Mouse (Mus musculus) liver, embryonic 15.5 days (tissue): Measurements from ENCODE around the gene Nr2c2. TPM values are rescaled to one million over a fixed set of nuclear protein-coding genes. Genes with fewer than 3 reads are reported as not detected.

Experiments used
- ATAC-seq: fragments of 200-750 bp; cut with Nextera tagmentation; 2 replicates; pipeline ENCODE4 v1.8.0; 2017; ENCODE audit warnings: moderate number of reproducible peaks, mild to moderate bottlenecking, moderate library complexity; ENCODE audit not compliant: insufficient read depth
- H3K27ac ChIP-seq: fragments of 300-500 bp; sonication (generic); replicated peaks from 2 replicates; pipeline ENCODE4 v1.5.1; 2015; ENCODE audit warnings: mild to moderate bottlenecking, inconsistent platforms
- H3K27me3 ChIP-seq: fragments of 300-500 bp; sonication (generic); 2 replicates; pipeline ENCODE4 v1.6.1; 2015; ENCODE audit warnings: mild to moderate bottlenecking, inconsistent platforms
- H3K36me3 ChIP-seq: fragments of 300-500 bp; sonication (generic); replicated peaks from 2 replicates; pipeline ENCODE4 v1.6.1; 2015; ENCODE audit warnings: moderate library complexity, mild to moderate bottlenecking, inconsistent platforms
- H3K4me1 ChIP-seq: fragments of 300-500 bp; sonication (generic); replicated peaks from 2 replicates; pipeline ENCODE4 v1.6.1; 2015; ENCODE audit warnings: inconsistent platforms
- H3K4me2 ChIP-seq: fragments of 300-500 bp; sonication (generic); 2 replicates; pipeline ENCODE4 v1.6.1; 2015; ENCODE audit warnings: moderate library complexity, mild to moderate bottlenecking, inconsistent platforms
- H3K4me3 ChIP-seq: fragments of 300-500 bp; sonication (generic); replicated peaks from 2 replicates; pipeline ENCODE4 v1.5.1; 2015; ENCODE audit warnings: mild to moderate bottlenecking, inconsistent platforms
- H3K9ac ChIP-seq: fragments of 300-500 bp; sonication (generic); 2 replicates; pipeline ENCODE4 v1.6.1; 2015; ENCODE audit warnings: moderate library complexity, mild to moderate bottlenecking, inconsistent platforms
- H3K9me3 ChIP-seq: fragments of 300-500 bp; sonication (generic); replicated peaks from 2 replicates; pipeline ENCODE4 v1.6.1; 2016; ENCODE audit warnings: inconsistent platforms
- WGBS: fragments of 180-500 bp; shearing (Covaris S2); methylation state at CpG from one replicate; pipeline ENCODE4 v1.1.7; 2015; ENCODE audit warnings: mixed read lengths; ENCODE audit not compliant: insufficient replicate concordance; 5-methylcytosine and 5-hydroxymethylcytosine counted together
- polyA plus RNA-seq: library from polyadenylated mRNA; unstranded; fragments of >200 nt; fragmentation: Nextera tagmentation; extraction: Ambion mirVana; gene quantifications from 2 replicates; pipeline ENCODE4 v1.2.1, GENCODE M21; 2015

Nr2c2 gene
- 6.8 and 8.5 TPM in 2 replicates for polyA plus RNA-seq

DNA sequence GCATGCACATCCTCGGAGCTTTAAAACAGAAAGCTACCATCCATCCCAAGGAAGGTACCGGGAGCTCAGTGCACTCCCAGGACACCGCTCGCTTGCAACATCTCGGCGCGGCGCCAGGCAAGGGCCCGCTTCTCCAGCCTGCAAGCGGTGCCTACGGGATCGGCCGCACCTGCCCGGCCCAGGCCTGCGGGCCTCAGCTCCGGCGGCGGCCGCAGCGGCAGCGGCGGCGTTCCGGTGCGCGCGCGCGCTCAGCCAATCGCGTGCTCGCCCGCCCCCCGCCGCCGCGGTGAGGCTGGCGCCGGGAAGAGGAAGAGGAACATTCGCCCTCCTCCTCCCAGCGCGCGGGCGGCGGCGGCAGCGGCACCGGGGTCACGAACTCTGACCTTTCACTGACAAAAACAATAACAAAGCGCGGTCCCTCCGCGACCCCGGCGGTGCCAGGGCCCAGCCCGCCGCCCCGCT, at the start of gene Nr2c2:
Gene Nr2c2, plus strand, starts transcription at position 261 of the 462 bp plus-strand sequence.
- peak; percentile 47 for ATAC-seq
- Histone ChIP-seq H3K36me3 (no peaks in the 10 kb centered on the region), H3K4me3 (peak within 1 kb of the TSS; percentile 98), H3K27me3 (no peaks in the 10 kb centered on the region), H3K4me2 (peak within 1 kb of the TSS; percentile 82), H3K4me1 (peaks cover 43% of the 10 kb centered on the region), H3K27ac (peak within 1 kb of the TSS; percentile 100), H3K9ac (peak within 1 kb of the TSS; percentile 99), H3K9me3 (no peaks in the 10 kb centered on the region)
- WGBS = under 1% methylated on average over 58 of the region's 58 CpGs

DNA sequence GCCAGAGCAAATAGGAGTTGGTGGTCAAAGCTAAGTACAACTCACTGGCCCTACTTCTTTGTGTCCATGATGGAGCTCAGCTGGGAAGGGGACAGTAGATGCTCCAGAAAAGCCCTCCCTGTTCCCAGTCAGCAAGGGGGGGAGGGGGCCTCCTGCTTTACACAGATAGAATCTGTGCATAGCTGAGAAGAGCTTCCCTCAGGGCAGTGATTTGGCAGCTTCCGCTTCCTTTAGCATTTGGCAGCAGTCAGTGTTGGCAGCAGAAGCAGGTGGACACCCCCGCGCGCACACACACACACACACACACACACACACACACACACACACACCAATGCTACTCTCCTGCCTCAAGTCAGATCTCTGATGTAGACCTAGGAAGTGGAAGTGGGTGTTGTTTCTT, 49.1 kb upstream of the Nr2c2 start:
- H3K9ac ChIP-seq = no peak overlapping the region
- no peaks in the 10 kb centered on the region for H3K9me3 ChIP-seq
- no peak overlapping the region for H3K27ac ChIP-seq
- WGBS = 69% methylated on average over 4 of the region's 4 CpGs
- H3K27me3 ChIP-seq = no peaks in the 10 kb centered on the region
- no peaks in the 10 kb centered on the region for H3K36me3 ChIP-seq
- no peak for ATAC-seq
- H3K4me1 ChIP-seq = 0 out of 2 replicates have a peak, but pooled peaks cover 4% of the 10 kb centered on the region
- H3K4me3 ChIP-seq = no peak overlapping the region
- no peak overlapping the region for H3K4me2 ChIP-seq

DNA sequence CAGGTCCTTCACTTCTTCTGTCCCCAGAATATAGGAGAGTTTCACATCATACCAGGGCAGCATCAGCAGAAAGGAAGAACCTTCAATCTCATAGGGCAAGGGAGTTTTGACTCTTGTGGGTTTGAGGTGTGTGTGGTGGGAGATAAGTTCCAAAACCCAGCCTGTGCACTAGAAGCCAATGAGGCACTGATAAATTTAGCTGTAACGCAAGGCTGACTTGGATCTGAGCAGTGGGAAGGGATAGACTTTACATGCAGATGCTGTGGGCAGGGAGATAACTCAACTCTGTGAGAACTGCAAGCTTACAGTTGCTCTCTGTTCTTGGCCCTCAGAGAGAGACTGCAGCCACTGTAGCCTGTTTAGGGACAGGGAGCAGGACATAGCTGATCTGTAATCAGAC, 48.3 kb upstream of the Nr2c2 start:
- H3K9me3 ChIP-seq = no peaks in the 10 kb centered on the region
- no peak overlapping the region for H3K9ac ChIP-seq
- no peaks in the 10 kb centered on the region for H3K36me3 ChIP-seq
- no peak overlapping the region for H3K4me2 ChIP-seq
- 18% methylated on average over 1 of the region's 1 CpGs for WGBS
- no peak overlapping the region for H3K27ac ChIP-seq
- no peaks in the 10 kb centered on the region for H3K27me3 ChIP-seq
- no peak overlapping the region for H3K4me3 ChIP-seq
- 0 out of 2 replicates have a peak, but pooled peaks cover 4% of the 10 kb centered on the region for H3K4me1 ChIP-seq
- ATAC-seq = peak; percentile 63

DNA sequence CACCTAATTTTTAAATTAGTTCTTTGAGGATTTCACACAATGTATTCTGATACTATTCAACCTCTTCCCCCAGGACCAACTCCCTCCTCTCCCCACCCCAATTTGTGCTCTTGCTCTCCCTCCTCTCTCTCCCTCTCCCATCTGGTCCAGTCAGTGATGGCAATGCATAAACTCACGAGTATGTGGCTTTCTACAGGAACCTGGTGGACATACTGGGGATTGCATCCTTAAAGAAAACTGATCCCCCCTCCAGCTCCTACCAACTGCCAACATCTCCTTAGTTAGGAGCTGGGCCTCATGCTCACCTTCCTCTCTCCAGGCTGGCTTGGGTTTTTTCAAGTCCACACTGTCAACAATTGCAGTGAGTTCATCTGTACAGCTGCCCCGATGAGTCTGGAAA, 33.4 kb upstream of the Nr2c2 start:
- Histone ChIP-seq H3K27ac (no peak overlapping the region), H3K9me3 (no peaks in the 10 kb centered on the region), H3K27me3 (no peaks in the 10 kb centered on the region), H3K4me2 (no peak overlapping the region), H3K36me3 (no peaks in the 10 kb centered on the region), H3K4me3 (no peak overlapping the region), H3K9ac (no peak overlapping the region), H3K4me1 (no peaks in the 10 kb centered on the region)
- 35% methylated on average over 2 of the region's 2 CpGs for WGBS
- no peak for ATAC-seq

DNA sequence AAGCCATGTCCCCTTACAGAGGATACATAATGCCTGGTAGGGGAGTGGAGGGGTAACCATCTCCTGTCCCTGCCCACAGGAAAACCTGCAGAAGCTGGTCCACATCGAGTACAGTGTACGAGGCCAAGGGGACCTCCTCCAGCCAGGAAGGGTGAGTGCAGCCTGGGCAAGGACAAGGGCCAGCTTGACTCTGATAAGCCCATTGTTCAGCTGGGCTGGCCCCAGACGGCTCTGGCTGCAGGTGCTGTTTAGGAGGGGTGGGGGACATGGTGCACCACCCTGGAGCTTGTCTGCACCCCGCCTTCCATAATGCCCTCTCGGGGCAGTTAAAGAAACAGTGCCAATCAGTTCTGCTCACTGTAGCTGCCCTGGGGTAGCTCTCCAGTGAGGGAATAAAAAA, 29.5 kb upstream of the Nr2c2 start:
- WGBS = 41% methylated on average over 5 of the region's 5 CpGs

GRCm38 (mm10) chr6:92063452-92063851, 27.7 kb upstream of the Nr2c2 start:
- Histone ChIP-seq H3K4me2 (no peak overlapping the region), H3K4me3 (no peak overlapping the region), H3K27me3 (no peaks in the 10 kb centered on the region), H3K9me3 (no peaks in the 10 kb centered on the region), H3K4me1 (no peaks in the 10 kb centered on the region), H3K36me3 (no peaks in the 10 kb centered on the region), H3K9ac (no peak overlapping the region), H3K27ac (no peak overlapping the region)
- WGBS = 35% methylated on average over 2 of the region's 2 CpGs
- ATAC-seq = no peak

More for the DNA sequence above, 29.5 kb upstream of the Nr2c2 start:
- no peaks in the 10 kb centered on the region for H3K9me3 ChIP-seq
- no peak overlapping the region for H3K4me3 ChIP-seq
- ATAC-seq = no peak
- no peaks in the 10 kb centered on the region for H3K27me3 ChIP-seq
- H3K4me2 ChIP-seq = no peak overlapping the region
- H3K36me3 ChIP-seq = no peaks in the 10 kb centered on the region
- no peak overlapping the region for H3K27ac ChIP-seq
- H3K4me1 ChIP-seq = no peaks in the 10 kb centered on the region
- no peak overlapping the region for H3K9ac ChIP-seq

DNA sequence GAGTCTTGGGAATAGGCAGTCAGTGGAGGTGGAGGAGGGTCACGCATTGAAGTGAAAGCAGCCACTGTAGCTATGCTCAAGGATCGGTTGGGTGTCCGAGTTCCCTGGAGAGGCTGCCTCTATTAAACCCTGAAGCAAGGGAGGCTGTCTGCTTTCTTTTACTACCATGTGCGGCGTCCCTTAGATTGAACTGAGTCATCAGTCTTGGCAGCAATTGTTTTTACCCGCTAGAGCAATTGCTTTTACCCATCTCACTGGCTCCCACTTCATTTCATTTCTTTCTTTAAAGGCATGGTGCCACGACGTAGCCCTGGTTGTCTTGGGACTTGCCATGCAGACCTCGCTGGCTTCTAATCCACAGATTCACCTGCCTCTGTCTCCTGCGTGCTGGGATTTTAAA, 27.1 kb upstream of the Nr2c2 start:
- no peak overlapping the region for H3K9ac ChIP-seq
- no peak overlapping the region for H3K4me3 ChIP-seq
- ATAC-seq = no peak
- no peaks in the 10 kb centered on the region for H3K4me1 ChIP-seq
- no peak overlapping the region for H3K4me2 ChIP-seq
- no peak overlapping the region for H3K27ac ChIP-seq
- H3K27me3 ChIP-seq = no peaks in the 10 kb centered on the region
- H3K36me3 ChIP-seq = no peaks in the 10 kb centered on the region
- WGBS = 67% methylated on average over 10 of the region's 10 CpGs
- no peaks in the 10 kb centered on the region for H3K9me3 ChIP-seq

DNA sequence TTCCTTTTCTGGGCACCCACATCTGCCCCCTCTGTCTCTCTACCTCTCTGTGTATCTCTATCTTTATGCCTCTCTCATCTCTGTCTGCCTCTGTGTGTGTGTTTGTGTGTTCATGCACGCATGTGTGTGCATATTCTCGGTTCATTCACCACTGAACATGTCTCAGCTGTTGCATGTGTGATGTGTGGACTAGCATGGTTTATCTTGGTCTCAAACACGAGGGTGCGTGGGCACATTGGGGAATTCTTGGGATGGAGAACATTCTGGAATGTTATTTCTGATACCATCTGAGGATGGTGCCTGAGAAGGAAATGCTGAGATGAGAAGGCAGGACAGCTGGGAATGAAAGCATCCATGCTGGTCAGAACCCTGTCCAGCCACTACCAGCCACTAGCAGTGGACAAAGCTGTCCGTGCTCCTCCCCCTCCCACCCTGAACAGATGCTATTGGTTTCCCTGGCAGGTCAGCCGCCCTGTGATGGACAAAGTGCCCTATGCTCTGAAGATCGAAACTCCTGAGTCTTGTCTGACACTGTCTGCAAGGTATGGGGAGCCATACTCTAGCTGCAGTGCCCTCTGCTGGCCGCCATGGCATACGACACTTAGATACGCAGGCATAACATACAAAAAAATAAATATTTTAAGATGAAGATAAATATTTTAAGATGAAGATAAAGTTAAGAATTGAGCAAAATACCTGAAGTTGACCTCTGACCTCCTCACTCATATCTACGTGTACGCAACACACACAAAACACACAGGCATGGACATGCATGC, 25.3 kb upstream of the Nr2c2 start:
- no peak overlapping the region for H3K4me2 ChIP-seq
- no peaks in the 10 kb centered on the region for H3K27me3 ChIP-seq
- H3K4me1 ChIP-seq = no peaks in the 10 kb centered on the region
- no peaks in the 10 kb centered on the region for H3K36me3 ChIP-seq
- H3K4me3 ChIP-seq = no peak overlapping the region
- H3K9me3 ChIP-seq = no peaks in the 10 kb centered on the region
- no peak overlapping the region for H3K27ac ChIP-seq
- ATAC-seq = no peak
- WGBS = 45% methylated on average over 12 of the region's 12 CpGs
- no peak overlapping the region for H3K9ac ChIP-seq

DNA sequence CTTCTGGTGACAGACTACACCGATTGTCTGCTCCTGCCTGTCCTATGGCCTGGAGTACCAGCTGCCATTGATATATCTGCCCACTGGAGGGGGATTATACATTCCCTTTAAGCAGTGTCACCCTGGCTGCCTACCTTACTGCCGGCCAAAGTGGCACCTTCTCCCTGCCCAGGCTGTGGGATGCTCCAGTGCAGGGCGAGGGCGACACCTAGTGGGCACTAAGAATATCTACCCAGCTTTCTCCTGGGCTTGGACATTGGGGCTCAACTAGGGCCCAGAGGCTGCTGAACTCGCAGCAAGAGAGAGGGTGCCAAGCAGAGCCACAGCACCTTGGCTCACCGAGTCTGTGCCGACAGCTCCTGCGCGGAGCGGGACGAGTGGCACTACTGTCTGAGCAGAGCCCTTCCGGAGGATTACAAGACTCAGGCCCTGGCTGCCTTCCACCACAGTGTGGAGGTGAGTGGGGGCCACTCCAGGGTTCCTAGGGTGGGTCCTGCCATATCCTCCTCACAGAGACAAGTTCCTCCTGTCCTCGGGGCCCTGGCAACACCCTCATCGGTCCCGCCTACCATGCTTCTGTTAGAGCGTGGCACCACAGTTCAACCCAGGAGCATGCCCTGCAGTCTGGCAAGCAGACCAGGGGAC, 23.9 kb upstream of the Nr2c2 start:
- ATAC-seq = peak; percentile 59
- no peak overlapping the region for H3K4me3 ChIP-seq
- no peaks in the 10 kb centered on the region for H3K27me3 ChIP-seq
- no peaks in the 10 kb centered on the region for H3K36me3 ChIP-seq
- H3K9me3 ChIP-seq = no peaks in the 10 kb centered on the region
- H3K9ac ChIP-seq = no peak overlapping the region
- no peak overlapping the region for H3K27ac ChIP-seq
- H3K4me2 ChIP-seq = no peak overlapping the region
- no peaks in the 10 kb centered on the region for H3K4me1 ChIP-seq
- 38% methylated on average over 16 of the region's 16 CpGs for WGBS

DNA sequence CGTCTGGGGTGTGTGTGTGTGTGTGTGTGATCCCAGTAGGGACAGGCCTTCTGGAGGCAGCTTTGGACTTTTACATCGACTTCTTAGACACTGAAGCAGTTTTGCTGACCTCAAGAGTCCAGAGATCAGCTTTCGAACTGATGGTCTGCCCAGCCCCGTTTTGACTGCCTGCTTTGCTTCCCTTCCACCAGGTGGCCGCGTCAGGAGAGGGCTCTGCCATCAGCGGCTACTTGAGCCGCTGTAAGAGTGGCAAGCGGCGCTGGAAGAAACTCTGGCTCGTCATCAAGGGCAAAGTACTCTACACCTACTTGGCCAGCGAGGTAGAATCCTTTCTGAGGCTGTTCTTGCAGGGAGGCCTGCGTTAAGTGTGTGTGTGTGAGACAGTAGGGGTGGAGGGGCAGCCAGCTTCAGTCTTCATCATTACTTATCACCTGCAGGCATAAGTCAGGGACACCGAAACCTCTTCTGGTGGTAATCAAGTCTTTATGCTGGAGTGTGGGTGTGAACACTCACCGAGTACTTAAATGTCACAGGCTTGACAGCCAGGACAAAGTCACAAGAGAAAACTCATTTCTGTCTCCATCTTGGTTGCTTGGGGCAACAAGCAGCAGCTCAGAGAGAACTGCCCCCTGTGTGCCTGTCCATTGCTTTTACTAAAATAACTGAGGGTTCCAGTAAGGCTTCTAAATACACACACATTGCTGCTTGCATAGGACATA, 19.9 kb upstream of the Nr2c2 start:
- Histone ChIP-seq H3K9ac (no peak overlapping the region), H3K4me2 (no peak overlapping the region), H3K9me3 (no peaks in the 10 kb centered on the region), H3K4me3 (no peak overlapping the region), H3K27ac (no peak overlapping the region), H3K36me3 (no peaks in the 10 kb centered on the region), H3K4me1 (no peaks in the 10 kb centered on the region), H3K27me3 (no peaks in the 10 kb centered on the region)
- 56% methylated on average over 15 of the region's 15 CpGs for WGBS
- ATAC-seq = no peak

- WGBS = 62% methylated on average over 2 of the region's 2 CpGs
- ATAC-seq = no peak
- H3K4me3 ChIP-seq = no peak overlapping the region
- no peak overlapping the region for H3K4me2 ChIP-seq
- H3K9ac ChIP-seq = no peak overlapping the region
- no peaks in the 10 kb centered on the region for H3K4me1 ChIP-seq
- no peaks in the 10 kb centered on the region for H3K9me3 ChIP-seq
- H3K27ac ChIP-seq = no peak overlapping the region
- no peaks in the 10 kb centered on the region for H3K27me3 ChIP-seq
- no peaks in the 10 kb centered on the region for H3K36me3 ChIP-seq
Observed at GRCm38 (mm10) chr6:92080730-92081129, 10.5 kb upstream of the Nr2c2 start.
